Mouse (Mus musculus) kidney, embryonic 16.5 days (tissue): Measurements from ENCODE around the gene Zfp382. TPM values are rescaled to one million over a fixed set of nuclear protein-coding genes. Genes with fewer than 3 reads are reported as not detected.

Source experiments
- ATAC-seq: fragments of 200-750 bp; cut with Nextera tagmentation; 2 replicates; pipeline ENCODE4 v1.8.0; 2017; ENCODE audit warnings: moderate TSS enrichment; ENCODE audit not compliant: low FRiP score, low TSS enrichment
- H3K27ac ChIP-seq: fragments of 300-500 bp; sonication (generic); 2 replicates; pipeline ENCODE4 v1.5.1; 2014; ENCODE audit warnings: low read length
- H3K27me3 ChIP-seq: fragments of 300-500 bp; sonication (generic); 2 replicates; pipeline ENCODE4 v1.6.1; 2014; ENCODE audit warnings: low read length, control low read depth, mixed read lengths; ENCODE audit not compliant: insufficient read depth
- H3K36me3 ChIP-seq: fragments of 300-500 bp; sonication (generic); 2 replicates; pipeline ENCODE4 v1.6.1; 2014; ENCODE audit warnings: low read length, control low read depth, mixed read lengths; ENCODE audit not compliant: insufficient read depth
- H3K4me1 ChIP-seq: fragments of 300-500 bp; sonication (generic); 2 replicates; pipeline ENCODE4 v1.6.1; 2014; ENCODE audit warnings: low read length, control low read depth, mixed read lengths; ENCODE audit not compliant: insufficient read depth
- H3K4me2 ChIP-seq: fragments of 300-500 bp; sonication (generic); replicated peaks from 2 replicates; pipeline ENCODE4 v1.6.1; 2014; ENCODE audit warnings: low read depth, low read length
- H3K4me3 ChIP-seq: fragments of 300-500 bp; sonication (generic); 2 replicates; pipeline ENCODE4 v1.5.1; 2014; ENCODE audit warnings: mild to moderate bottlenecking, low read length
- H3K9ac ChIP-seq: fragments of 300-500 bp; sonication (generic); replicated peaks from 2 replicates; pipeline ENCODE4 v1.6.1; 2014; ENCODE audit warnings: low read length
- H3K9me3 ChIP-seq: fragments of 300-500 bp; sonication (generic); 2 replicates; pipeline ENCODE4 v1.6.1; 2016; ENCODE audit warnings: low read length, control low read depth
- WGBS: fragments of 180-500 bp; shearing (Covaris S2); extraction: QIAGEN DNeasy Blood & Tissue Kit; methylation state at CpG from one replicate; pipeline ENCODE4 v1.1.7; 2014; 5-methylcytosine and 5-hydroxymethylcytosine counted together
- polyA plus RNA-seq: library from polyadenylated mRNA; unstranded; fragments of >200 nt; fragmentation: Nextera tagmentation; extraction: Ambion mirVana; gene quantifications from 2 replicates; pipeline ENCODE4 v1.2.1, GENCODE M21; 2015

Zfp382 gene
- 11.7 and 12.0 TPM in 2 replicates for polyA plus RNA-seq

DNA sequence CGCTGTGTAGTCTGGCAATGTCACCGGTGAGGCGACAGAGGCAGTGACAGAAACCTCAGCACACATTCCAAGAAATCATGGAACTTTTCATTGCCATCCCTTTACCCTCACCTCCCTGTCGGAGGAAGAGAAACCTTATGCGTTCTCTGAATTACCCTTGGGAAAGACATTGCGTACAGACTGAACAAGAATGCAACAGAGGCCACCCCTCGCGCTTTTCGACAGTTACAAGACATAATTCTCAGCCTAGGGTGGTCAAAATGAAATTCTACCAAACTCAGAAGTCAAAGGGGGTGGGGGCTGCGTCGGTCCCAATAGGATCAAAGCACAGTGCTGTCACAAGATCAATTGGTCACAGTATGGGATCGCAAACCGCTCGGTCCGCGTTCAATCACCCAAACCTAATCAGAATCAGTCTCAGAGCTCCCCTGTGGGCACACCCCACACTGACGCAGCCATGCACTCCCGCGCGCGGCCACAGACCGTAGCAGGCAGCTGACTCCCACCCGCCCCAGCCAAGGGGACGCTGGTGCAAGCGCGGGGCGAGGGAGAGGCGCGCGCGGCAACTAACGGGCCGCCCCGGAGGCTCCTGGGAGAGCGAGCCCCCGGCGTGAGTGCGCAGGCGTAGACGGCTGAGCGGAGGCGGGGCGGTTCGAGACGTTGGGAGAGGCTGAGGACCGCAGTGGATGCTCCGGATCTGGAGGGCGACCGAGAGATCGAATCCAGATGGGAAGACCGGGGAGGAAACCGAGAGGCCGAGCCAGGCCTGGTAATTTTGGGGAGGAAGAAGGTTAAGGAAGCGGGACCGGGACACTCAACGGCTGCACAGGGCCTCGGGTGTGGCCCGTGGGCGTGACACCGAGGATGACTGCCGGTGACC lies at the start of gene Zfp382:
Gene Zfp382, plus strand, starts transcription at position 635 of the 880 bp plus-strand sequence.
- Histone ChIP-seq H3K27me3 (no peaks in the 10 kb centered on the region), H3K9ac (peak within 1 kb of the TSS; percentile 75), H3K9me3 (peaks cover under 1% of the 10 kb centered on the region), H3K4me3 (peak within 1 kb of the TSS; percentile 71), H3K36me3 (0 out of 2 replicates have a peak, but pooled peaks cover 4% of the 10 kb centered on the region), H3K27ac (peak within 1 kb of the TSS; percentile 63), H3K4me2 (peak within 1 kb of the TSS; percentile 93), H3K4me1 (peaks cover 12% of the 10 kb centered on the region)
- under 1% methylated on average over 61 of the region's 61 CpGs for WGBS
- peak; percentile 97 for ATAC-seq

DNA sequence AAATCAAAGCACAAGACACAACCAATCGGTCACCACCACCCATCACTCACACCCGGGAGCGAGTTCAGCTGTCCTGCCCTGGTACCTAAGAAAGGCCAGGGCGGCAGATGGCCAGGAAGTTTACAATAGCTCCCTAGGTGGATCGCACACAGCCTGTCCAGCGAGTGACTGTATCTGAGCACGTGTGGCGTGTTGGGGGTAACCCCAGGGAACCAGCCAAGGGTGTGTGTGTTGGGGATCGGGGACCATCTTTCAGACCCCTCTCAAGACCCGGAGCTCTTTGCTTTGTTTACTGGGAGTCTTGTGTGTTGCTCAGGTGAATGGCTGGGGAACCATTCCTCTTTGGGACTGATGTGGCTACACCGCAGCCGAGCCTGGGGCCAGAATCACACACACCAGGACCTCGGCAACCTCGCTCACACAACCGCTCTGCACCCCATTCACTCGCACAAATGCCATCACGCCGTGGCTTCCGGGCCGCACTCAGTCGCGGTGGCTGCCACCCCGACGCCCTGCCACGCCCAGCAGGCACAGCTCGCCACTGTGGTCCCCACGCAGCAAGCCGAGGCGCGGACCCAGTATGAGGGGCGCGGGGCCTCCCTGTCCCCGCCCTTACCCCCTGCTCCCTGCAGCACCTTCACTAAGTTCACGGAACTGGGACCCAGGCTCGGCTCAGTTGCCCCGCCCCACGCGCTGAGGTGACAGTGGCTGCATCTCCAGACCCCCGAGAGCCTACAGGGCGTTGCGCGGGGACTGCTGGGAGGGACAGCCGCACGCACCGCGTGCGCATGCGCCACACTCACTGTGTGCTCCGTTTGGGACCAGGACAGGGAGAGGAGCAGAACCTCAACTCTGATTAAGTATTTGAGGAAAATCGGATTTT lies 49.4 kb upstream of the Zfp382 start, which contains the start of gene Zfp82:
Gene Zfp82, minus strand, starts transcription at position 755 of the 883 bp plus-strand sequence.
- H3K27me3 ChIP-seq: no peaks in the 10 kb centered on the region
- no peaks in the 10 kb centered on the region for H3K9me3 ChIP-seq
- peak within 1 kb of the TSS; percentile 82 for H3K4me3 ChIP-seq
- under 1% methylated on average over 50 of the region's 50 CpGs for WGBS
- peak within 1 kb of the TSS; percentile 78 for H3K9ac ChIP-seq
- H3K4me2 ChIP-seq: peak within 1 kb of the TSS; percentile 92
- 0 out of 2 replicates have a peak within 1 kb of the TSS, but pooled peaks have one; percentile 25 for H3K27ac ChIP-seq
- H3K36me3 ChIP-seq: no peaks in the 10 kb centered on the region; the same call in 1 of the 2 replicates
- H3K4me1 ChIP-seq: peaks cover 5% of the 10 kb centered on the region; the same call in 1 of the 2 replicates
- ATAC-seq: peak; percentile 91

DNA sequence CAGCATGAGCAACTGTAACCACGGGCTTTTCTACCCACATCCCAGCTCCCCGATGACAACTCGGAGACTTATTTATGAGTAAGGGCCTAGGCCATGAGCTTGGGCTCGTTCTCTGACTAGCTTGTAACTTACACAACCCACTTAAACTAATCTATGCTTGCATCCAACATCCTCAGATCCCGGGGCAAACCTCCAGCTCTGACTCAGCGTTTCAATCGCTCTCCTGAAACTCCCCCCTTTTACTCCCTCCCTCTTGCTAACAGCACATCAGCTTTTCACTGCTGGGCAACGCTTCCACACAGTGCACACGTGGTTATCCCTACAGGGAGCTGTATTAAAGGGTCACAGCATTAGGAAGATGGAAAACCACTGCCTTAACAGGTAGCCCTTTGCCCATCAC lies 35.2 kb upstream of the Zfp382 start:
- Histone ChIP-seq H3K4me2 (no peak overlapping the region), H3K36me3 (peaks cover 15% of the 10 kb centered on the region), H3K9me3 (no peaks in the 10 kb centered on the region), H3K4me3 (no peak overlapping the region), H3K4me1 (peaks cover 19% of the 10 kb centered on the region), H3K27me3 (no peaks in the 10 kb centered on the region), H3K9ac (no peak overlapping the region), H3K27ac (no peak overlapping the region)
- 80% methylated on average over 9 of the region's 9 CpGs for WGBS
- no peak for ATAC-seq

DNA sequence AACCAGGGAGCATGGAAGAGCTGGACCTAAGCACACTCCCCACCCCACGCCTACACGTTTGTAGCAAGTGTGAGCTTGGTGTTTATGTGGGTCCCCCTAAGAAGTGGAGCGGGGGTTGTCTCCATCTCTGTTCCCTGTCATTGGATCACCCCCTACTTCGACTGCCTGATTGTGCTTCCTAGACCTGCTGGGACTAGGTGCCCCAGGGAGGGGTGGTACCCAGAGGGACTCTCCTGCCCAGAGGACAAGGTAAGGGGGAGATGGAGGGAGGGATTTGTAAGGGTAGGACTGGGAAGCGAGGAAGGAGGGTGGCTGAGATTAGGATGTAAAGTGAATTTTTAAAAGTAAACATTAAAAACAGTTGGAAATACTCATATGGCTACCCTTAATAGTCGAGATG lies 32.3 kb upstream of the Zfp382 start:
- Histone ChIP-seq H3K9me3 (no peaks in the 10 kb centered on the region), H3K27ac (no peak overlapping the region), H3K27me3 (no peaks in the 10 kb centered on the region), H3K4me2 (peak overlapping the region; percentile 85), H3K9ac (peak overlapping the region; percentile 82), H3K4me1 (peaks cover 24% of the 10 kb centered on the region), H3K36me3 (peaks cover 15% of the 10 kb centered on the region), H3K4me3 (peak overlapping the region; percentile 80)
- WGBS: 11% methylated on average over 6 of the region's 6 CpGs
- ATAC-seq: no peak

DNA sequence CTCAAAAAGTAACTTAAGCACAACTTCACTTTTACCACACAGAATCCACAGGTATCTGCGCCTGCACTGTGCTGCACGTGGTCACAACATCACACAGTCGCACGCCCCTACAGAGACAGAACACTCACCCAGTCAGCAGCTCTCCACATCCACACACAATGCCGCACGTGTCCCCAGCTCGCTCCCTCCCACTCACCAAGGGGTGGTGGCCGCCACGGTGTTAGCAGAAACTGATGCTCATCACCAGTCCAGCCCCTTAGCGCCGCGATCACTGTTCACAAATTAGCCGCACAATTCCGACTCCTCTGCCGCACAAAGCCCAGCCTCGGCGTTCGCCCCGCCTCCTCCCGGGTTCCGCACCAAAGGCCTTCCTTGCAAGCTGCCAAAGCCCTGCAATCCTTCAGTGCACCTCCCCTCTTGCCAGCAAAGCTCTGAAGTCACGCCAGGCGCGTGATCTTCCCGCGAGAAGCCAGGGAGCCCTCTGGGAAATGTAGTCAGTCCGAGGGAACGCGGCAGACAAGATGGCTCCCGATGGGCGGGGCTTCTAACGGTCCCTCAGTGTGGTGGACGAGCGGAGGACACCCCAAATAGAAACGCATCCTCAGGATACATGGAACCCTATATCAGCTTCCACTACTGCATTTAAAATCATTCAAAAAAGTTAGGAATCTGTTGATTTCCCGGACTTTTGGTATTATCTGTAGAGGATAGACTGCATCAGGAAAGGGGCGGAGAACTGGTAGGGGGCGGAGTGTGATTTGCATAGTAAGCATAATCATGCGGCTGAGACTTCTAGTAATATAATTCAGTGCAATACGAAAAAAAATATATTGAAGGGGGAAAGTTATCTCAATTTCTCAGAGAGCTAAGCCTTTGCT lies 31.4 kb upstream of the Zfp382 start, which contains the start of the genes Gm26920 and Zfp566:
Gene Gm26920, minus strand, starts transcription at position 319 of the 878 bp plus-strand sequence.
Gene Zfp566, minus strand, starts transcription at position 436 of the 878 bp plus-strand sequence.
- Histone ChIP-seq H3K4me1 (peaks cover 24% of the 10 kb centered on the region), H3K27ac (peak within 1 kb of the TSS; percentile 82), H3K9ac (peak within 1 kb of the TSS; percentile 82), H3K4me3 (peak within 1 kb of the TSS; percentile 80), H3K9me3 (no peaks in the 10 kb centered on the region), H3K36me3 (peaks cover 9% of the 10 kb centered on the region), H3K4me2 (peak within 1 kb of the TSS; percentile 85), H3K27me3 (no peaks in the 10 kb centered on the region)
- peak; percentile 91 for ATAC-seq
- under 1% methylated on average over 40 of the region's 40 CpGs for WGBS

DNA sequence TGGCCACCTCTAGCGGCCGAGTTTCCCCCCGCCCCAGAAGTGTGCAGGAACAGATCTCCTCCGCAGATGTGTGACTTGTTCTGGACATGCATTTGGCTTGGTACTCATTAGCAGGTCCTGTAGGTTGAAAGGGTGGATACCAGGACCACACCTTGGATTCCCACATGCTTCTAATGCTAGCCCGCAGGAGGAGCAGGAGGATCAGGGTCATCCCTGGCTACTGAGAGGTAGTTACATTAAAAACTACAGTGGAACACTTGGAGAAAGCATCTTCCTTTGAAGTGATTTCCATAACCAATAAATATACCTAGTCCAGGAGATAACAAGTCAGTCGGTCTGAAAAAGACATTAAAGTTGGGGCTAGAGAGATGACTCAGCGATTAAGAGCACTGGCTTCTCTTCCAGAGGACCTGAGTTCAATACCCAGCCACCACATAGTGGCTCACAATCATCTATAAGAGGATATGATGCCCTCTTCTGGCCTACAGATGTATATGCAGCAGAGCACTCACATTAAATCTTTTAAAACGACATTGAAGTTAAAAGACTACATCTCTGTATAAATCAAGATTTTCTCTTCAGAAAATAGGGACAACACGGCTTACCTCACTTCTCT lies 30.7 kb upstream of the Zfp382 start:
- ATAC-seq: no peak
- peak overlapping the region; percentile 80 for H3K4me3 ChIP-seq
- H3K4me1 ChIP-seq: peaks cover 28% of the 10 kb centered on the region
- no peaks in the 10 kb centered on the region for H3K9me3 ChIP-seq
- 5% methylated on average over 9 of the region's 9 CpGs for WGBS
- H3K36me3 ChIP-seq: peaks cover 3% of the 10 kb centered on the region; the same call in 1 of the 2 replicates
- H3K9ac ChIP-seq: peak overlapping the region; percentile 39; the same call in 1 of the 2 replicates
- H3K27ac ChIP-seq: peak overlapping the region; percentile 57; the same call in 1 of the 2 replicates
- no peaks in the 10 kb centered on the region for H3K27me3 ChIP-seq
- H3K4me2 ChIP-seq: peak overlapping the region; percentile 85

DNA sequence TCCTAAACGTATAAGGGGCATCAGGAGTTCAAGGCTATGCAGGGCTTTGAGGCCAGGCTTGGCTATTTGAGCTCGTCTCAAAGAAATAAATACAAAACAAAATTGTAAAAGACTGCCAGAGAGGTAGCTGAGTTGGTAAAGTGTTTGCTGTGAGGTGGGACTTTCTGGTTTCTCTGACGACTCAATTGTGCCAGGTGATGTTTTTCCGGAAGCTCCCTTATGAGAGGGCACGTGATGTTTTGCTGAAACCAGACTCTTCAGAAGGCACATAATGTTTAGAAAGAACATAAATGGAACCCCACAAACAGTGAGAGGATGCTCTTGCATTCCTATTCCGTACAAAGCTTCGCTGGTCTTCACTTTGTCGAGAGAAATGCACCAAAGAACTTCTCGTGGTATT lies 29.1 kb upstream of the Zfp382 start:
- 82% methylated on average over 9 of the region's 9 CpGs for WGBS
- H3K4me1 ChIP-seq: peaks cover 31% of the 10 kb centered on the region
- ATAC-seq: no peak
- H3K4me3 ChIP-seq: no peak overlapping the region
- H3K4me2 ChIP-seq: no peak overlapping the region
- no peaks in the 10 kb centered on the region for H3K9me3 ChIP-seq
- H3K27me3 ChIP-seq: no peaks in the 10 kb centered on the region
- no peak overlapping the region for H3K9ac ChIP-seq
- no peak overlapping the region for H3K27ac ChIP-seq
- peaks cover 6% of the 10 kb centered on the region; the same call in 1 of the 2 replicates for H3K36me3 ChIP-seq

DNA sequence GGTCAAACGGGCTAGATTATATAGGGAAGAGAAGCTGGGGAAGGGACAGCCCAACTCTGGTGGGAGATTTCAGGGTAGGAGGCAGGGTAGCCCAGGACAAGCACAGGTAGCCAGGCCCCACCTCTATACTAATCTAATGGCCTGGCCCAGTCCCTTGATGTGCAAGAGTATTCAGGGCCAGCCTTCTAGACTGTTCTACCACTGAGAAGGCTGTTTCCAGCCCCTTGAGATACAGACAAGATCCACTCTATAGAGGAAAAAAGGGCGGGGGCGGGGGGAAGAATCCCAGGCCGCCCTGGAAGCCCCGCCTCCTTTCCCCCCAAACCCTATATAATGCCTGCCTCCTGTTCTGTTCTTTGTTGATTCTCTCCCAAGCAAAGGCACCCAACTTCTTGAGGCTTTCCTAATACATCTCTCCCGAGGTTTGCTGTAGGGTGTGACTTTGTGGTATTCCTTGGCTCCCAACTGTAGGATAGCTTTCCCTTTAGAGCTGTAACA lies 27.8 kb upstream of the Zfp382 start:
- no peak for ATAC-seq
- H3K27ac ChIP-seq: peak overlapping the region; percentile 97; the same call in 1 of the 2 replicates
- H3K36me3 ChIP-seq: peaks cover 16% of the 10 kb centered on the region
- peak overlapping the region; percentile 61 for H3K4me3 ChIP-seq
- H3K9me3 ChIP-seq: no peaks in the 10 kb centered on the region
- no peaks in the 10 kb centered on the region for H3K27me3 ChIP-seq
- 77% methylated on average over 6 of the region's 6 CpGs for WGBS
- H3K9ac ChIP-seq: peak overlapping the region; percentile 81
- peaks cover 18% of the 10 kb centered on the region for H3K4me1 ChIP-seq
- peak overlapping the region; percentile 56 for H3K4me2 ChIP-seq
